Mouse (Mus musculus): ENCODE measurements around the gene Arfip2. TPM values are rescaled to one million over a fixed set of nuclear protein-coding genes. Genes with fewer than 3 reads are reported as not detected.
A peak's percentile ranks its signal among the peaks of the same experiment; 100 is the strongest.

Arfip2 gene
- 78.0 and 81.5 TPM in 2 replicates for polyA plus RNA-seq (2015; fragmentation: Nextera tagmentation; extraction: Ambion mirVana)

DNA sequence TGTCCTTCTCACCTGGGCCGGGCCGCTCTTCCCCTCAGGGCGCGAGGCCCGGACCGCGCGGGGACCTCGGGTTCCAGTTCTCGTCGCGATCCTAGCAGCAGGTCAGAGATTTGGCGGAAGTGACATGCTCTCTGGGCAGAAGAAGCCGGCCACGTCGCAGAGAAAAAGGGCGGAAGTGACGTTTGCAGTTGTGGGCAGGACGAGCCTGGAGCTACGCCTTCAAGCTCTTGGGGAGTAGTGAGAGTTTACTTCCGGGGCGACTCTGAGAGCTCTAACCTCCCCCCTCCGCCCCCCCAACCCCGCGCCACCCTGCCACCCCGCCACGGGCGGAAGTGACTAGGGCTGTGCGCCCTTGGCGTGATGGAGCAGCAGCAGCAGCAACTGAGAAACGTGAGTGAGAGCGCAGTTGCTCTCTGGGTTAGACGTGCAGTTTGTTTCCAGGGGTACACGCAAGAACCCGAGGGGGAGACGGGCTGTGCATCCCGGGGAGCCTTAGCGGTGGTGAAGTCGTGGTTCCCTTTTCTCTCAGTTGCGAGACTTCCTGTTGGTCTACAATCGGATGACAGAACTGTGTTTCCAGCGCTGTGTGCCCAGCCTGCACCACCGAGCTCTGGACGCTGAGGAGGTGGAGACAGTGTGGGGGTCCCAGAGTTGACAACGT, at the start of gene Arfip2, which contains the start of gene Gm45799:
Arfip2 (minus strand) TSS at position 184 of the 661 bp plus-strand sequence.
Gm45799 (plus strand) TSS at position 320 of the 661 bp plus-strand sequence.
- peaks cover 14% of the 10 kb centered on the region for H3K36me3 ChIP-seq (ENCODE audit: control insufficient read depth, insufficient read depth, low read length)
- H3K4me3 ChIP-seq (ENCODE audit: low read length), result peak within 1 kb of the TSS; percentile 58
- peak within 1 kb of the TSS; percentile 95 for H3K27ac ChIP-seq (ENCODE audit: low read length)
- WGBS, result under 1% methylated on average over 45 of the region's 45 CpGs
- peak; percentile 96 for ATAC-seq (ENCODE audit: low read depth)
- peak within 1 kb of the TSS; percentile 80 for H3K9ac ChIP-seq (ENCODE audit: low read length)
- peak within 1 kb of the TSS; percentile 97 for H3K4me2 ChIP-seq (ENCODE audit: low read depth, low read length)
- H3K4me1 ChIP-seq (replicated peaks; ENCODE audit: control insufficient read depth, insufficient read depth, low read length), result peaks cover 21% of the 10 kb centered on the region
- H3K27me3 ChIP-seq (ENCODE audit: control insufficient read depth, insufficient read depth, low read depth, low read length), result no peaks in the 10 kb centered on the region
- no peaks in the 10 kb centered on the region for H3K9me3 ChIP-seq (ENCODE audit: control insufficient read depth, low read length)

DNA sequence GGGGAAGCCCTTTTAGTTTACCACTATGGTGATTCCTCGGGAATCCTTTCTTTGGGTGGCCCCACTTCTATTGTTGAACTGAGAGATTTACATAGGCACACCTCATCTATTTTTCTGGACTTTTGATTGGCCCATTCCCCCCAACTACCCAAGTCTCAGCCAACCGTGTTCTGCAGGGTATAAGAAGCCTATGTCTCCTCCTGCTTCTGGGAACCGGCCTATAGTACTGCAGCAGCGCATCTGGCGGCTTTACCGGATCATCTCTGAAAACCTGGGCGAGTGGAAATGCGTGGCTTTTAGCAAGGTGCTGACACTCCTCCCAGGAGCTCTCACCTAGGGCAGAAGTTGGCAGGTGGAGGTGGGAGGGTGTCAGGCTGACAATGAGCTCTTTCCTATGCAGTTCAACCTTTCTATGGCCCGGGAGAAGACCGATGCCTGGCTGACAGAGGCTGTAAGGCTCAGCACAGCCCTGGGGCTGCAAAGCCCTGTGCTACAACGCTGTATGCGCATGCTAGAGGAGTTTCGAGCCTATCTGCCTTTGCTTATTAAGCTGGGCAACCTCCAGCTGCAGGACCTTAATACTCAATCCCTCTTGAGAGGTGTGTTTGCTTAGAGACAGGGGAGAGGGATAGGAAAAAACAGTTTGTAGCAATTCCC, 45.5 kb upstream of the Arfip2 start:
- no peaks in the 10 kb centered on the region for H3K27me3 ChIP-seq (ENCODE audit: control insufficient read depth, insufficient read depth, low read depth, low read length)
- ATAC-seq (ENCODE audit: low read depth), result no peak

GRCm38 (mm10) chr7:105650639-105651435, 10.6 kb upstream of the Arfip2 start, which contains the start of gene Dnhd1:
Gene Dnhd1, plus strand, starts transcription at chr7:105650827.
- peak within 1 kb of the TSS; percentile 44 for H3K4me3 ChIP-seq (ENCODE audit: low read length)

More for the DNA sequence above, 45.5 kb upstream of the Arfip2 start:
- Histone ChIP-seq H3K4me3 (ENCODE audit: low read length) (no peak overlapping the region), H3K36me3 (ENCODE audit: control insufficient read depth, insufficient read depth, low read length) (no peaks in the 10 kb centered on the region), H3K4me1 (replicated peaks; ENCODE audit: control insufficient read depth, insufficient read depth, low read length) (no peaks in the 10 kb centered on the region), H3K9me3 (ENCODE audit: control insufficient read depth, low read length) (no peaks in the 10 kb centered on the region), H3K9ac (ENCODE audit: low read length) (no peak overlapping the region), H3K27ac (ENCODE audit: low read length) (no peak overlapping the region), H3K4me2 (ENCODE audit: low read depth, low read length) (no peak overlapping the region)
- WGBS, result 14% methylated on average over 13 of the region's 13 CpGs

GRCm38 (mm10) chr7:105641936-105642335, 1.7 kb upstream of the Arfip2 start:
- Histone ChIP-seq H3K4me2 (ENCODE audit: low read depth, low read length) (peak overlapping the region; percentile 97), H3K27me3 (ENCODE audit: control insufficient read depth, insufficient read depth, low read depth, low read length) (no peaks in the 10 kb centered on the region), H3K4me1 (replicated peaks; ENCODE audit: control insufficient read depth, insufficient read depth, low read length) (peaks cover 21% of the 10 kb centered on the region), H3K27ac (ENCODE audit: low read length) (peak overlapping the region; percentile 95), H3K9ac (ENCODE audit: low read length) (peak overlapping the region; percentile 26; the same call in 1 of the 2 replicates), H3K36me3 (ENCODE audit: control insufficient read depth, insufficient read depth, low read length) (peaks cover 12% of the 10 kb centered on the region), H3K9me3 (ENCODE audit: control insufficient read depth, low read length) (no peaks in the 10 kb centered on the region), H3K4me3 (ENCODE audit: low read length) (peak overlapping the region; percentile 58; the same call in 1 of the 2 replicates)
- WGBS, result 58% methylated on average over 3 of the region's 3 CpGs
- no peak for ATAC-seq (ENCODE audit: low read depth)

More at GRCm38 (mm10) chr7:105650639-105651435, 10.6 kb upstream of the Arfip2 start, which contains the start of gene Dnhd1:
- peaks cover 3% of the 10 kb centered on the region; the same call in 1 of the 2 replicates for H3K4me1 ChIP-seq (replicated peaks; ENCODE audit: control insufficient read depth, insufficient read depth, low read length)
- no peak within 1 kb of the TSS for H3K27ac ChIP-seq (ENCODE audit: low read length)
- peak within 1 kb of the TSS; percentile 55 for H3K9ac ChIP-seq (ENCODE audit: low read length)
- peak within 1 kb of the TSS; percentile 53 for H3K4me2 ChIP-seq (ENCODE audit: low read depth, low read length)
- H3K9me3 ChIP-seq (ENCODE audit: control insufficient read depth, low read length), result no peaks in the 10 kb centered on the region
- no peaks in the 10 kb centered on the region for H3K27me3 ChIP-seq (ENCODE audit: control insufficient read depth, insufficient read depth, low read depth, low read length)
- H3K36me3 ChIP-seq (ENCODE audit: control insufficient read depth, insufficient read depth, low read length), result no peaks in the 10 kb centered on the region; the same call in 1 of the 2 replicates
- peak; percentile 95 for ATAC-seq (ENCODE audit: low read depth)
- WGBS, result 2% methylated on average over 17 of the region's 17 CpGs

DNA sequence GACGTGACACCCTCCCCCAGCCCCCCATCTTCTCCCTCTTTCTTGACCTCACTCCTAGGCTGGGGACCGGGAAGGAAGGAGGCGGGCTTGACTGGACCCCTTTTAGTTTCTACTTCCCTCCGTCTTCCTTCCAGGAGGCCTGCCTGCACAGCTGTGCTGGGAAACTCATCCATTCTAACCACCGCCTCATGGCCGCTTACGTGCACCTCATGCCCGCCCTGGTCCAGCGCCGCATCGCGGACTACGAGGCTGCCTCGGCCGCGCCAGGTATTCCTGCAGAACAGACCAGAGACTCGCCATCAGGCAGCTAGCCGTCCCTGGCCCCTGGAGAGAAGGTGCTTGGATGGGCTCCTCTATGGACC, 659 bp upstream of the Arfip2 start:
- under 1% methylated on average over 18 of the region's 18 CpGs for WGBS
- H3K4me3 ChIP-seq (ENCODE audit: low read length), result peak overlapping the region; percentile 58
- H3K4me1 ChIP-seq (replicated peaks; ENCODE audit: control insufficient read depth, insufficient read depth, low read length), result peaks cover 21% of the 10 kb centered on the region
- H3K27me3 ChIP-seq (ENCODE audit: control insufficient read depth, insufficient read depth, low read depth, low read length), result no peaks in the 10 kb centered on the region
- no peak for ATAC-seq (ENCODE audit: low read depth)
- no peaks in the 10 kb centered on the region for H3K9me3 ChIP-seq (ENCODE audit: control insufficient read depth, low read length)
- H3K27ac ChIP-seq (ENCODE audit: low read length), result peak overlapping the region; percentile 95
- peak overlapping the region; percentile 97 for H3K4me2 ChIP-seq (ENCODE audit: low read depth, low read length)
- peak overlapping the region; percentile 80 for H3K9ac ChIP-seq (ENCODE audit: low read length)
- peaks cover 14% of the 10 kb centered on the region for H3K36me3 ChIP-seq (ENCODE audit: control insufficient read depth, insufficient read depth, low read length)

- Histone ChIP-seq H3K27ac (ENCODE audit: low read length) (peak within 1 kb of the TSS; percentile 95), H3K4me1 (replicated peaks; ENCODE audit: control insufficient read depth, insufficient read depth, low read length) (peaks cover 21% of the 10 kb centered on the region), H3K4me3 (ENCODE audit: low read length) (peak within 1 kb of the TSS; percentile 58), H3K4me2 (ENCODE audit: low read depth, low read length) (peak within 1 kb of the TSS; percentile 97), H3K27me3 (ENCODE audit: control insufficient read depth, insufficient read depth, low read depth, low read length) (no peaks in the 10 kb centered on the region), H3K9me3 (ENCODE audit: control insufficient read depth, low read length) (no peaks in the 10 kb centered on the region), H3K9ac (ENCODE audit: low read length) (peak within 1 kb of the TSS; percentile 80), H3K36me3 (ENCODE audit: control insufficient read depth, insufficient read depth, low read length) (peaks cover 14% of the 10 kb centered on the region)
- peak; percentile 18 for ATAC-seq (ENCODE audit: low read depth)
- 3% methylated on average over 2 of the region's 2 CpGs for WGBS
These were observed 460 bp downstream of the Arfip2 start, which contains the start of gene Timm10b for GRCm38 (mm10) chr7:105639756-105640155. Gene Timm10b, plus strand, starts transcription at chr7:105640056.

GRCm38 (mm10) chr7:105639304-105639703, 912 bp downstream of the Arfip2 start:
- H3K4me2 ChIP-seq (ENCODE audit: low read depth, low read length), result peak overlapping the region; percentile 76
- no peaks in the 10 kb centered on the region for H3K9me3 ChIP-seq (ENCODE audit: control insufficient read depth, low read length)
- no peak for ATAC-seq (ENCODE audit: low read depth)
- peaks cover 23% of the 10 kb centered on the region for H3K4me1 ChIP-seq (replicated peaks; ENCODE audit: control insufficient read depth, insufficient read depth, low read length)
- H3K27ac ChIP-seq (ENCODE audit: low read length), result no peak overlapping the region; the same call in 1 of the 2 replicates
- WGBS, result 50% methylated on average over 9 of the region's 9 CpGs
- peak overlapping the region; percentile 76 for H3K9ac ChIP-seq (ENCODE audit: low read length)
- H3K27me3 ChIP-seq (ENCODE audit: control insufficient read depth, insufficient read depth, low read depth, low read length), result no peaks in the 10 kb centered on the region
- peaks cover 14% of the 10 kb centered on the region for H3K36me3 ChIP-seq (ENCODE audit: control insufficient read depth, insufficient read depth, low read length)
- peak overlapping the region; percentile 58 for H3K4me3 ChIP-seq (ENCODE audit: low read length)

GRCm38 (mm10) chr7:105638776-105639175, 1.4 kb downstream of the Arfip2 start:
- H3K27ac ChIP-seq (ENCODE audit: low read length), result no peak overlapping the region
- H3K4me2 ChIP-seq (ENCODE audit: low read depth, low read length), result no peak overlapping the region
- WGBS, result 80% methylated on average over 6 of the region's 6 CpGs
- peaks cover 27% of the 10 kb centered on the region for H3K4me1 ChIP-seq (replicated peaks; ENCODE audit: control insufficient read depth, insufficient read depth, low read length)
- H3K4me3 ChIP-seq (ENCODE audit: low read length), result no peak overlapping the region
- no peaks in the 10 kb centered on the region for H3K27me3 ChIP-seq (ENCODE audit: control insufficient read depth, insufficient read depth, low read depth, low read length)
- H3K36me3 ChIP-seq (ENCODE audit: control insufficient read depth, insufficient read depth, low read length), result peaks cover 14% of the 10 kb centered on the region
- ATAC-seq (ENCODE audit: low read depth), result no peak
- H3K9ac ChIP-seq (ENCODE audit: low read length), result no peak overlapping the region
- no peaks in the 10 kb centered on the region for H3K9me3 ChIP-seq (ENCODE audit: control insufficient read depth, low read length)

Measured in lung, embryonic 16.5 days (tissue).